Mouse (Mus musculus) adrenal gland, postnatal 10 days (tissue): ENCODE measurements around the gene Mn1. TPM values are rescaled to one million over a fixed set of nuclear protein-coding genes. Genes with fewer than 3 reads are reported as not detected.
A peak's percentile ranks its signal among the peaks of the same experiment; 100 is the strongest.

Source experiments
- DNase-seq: peaks from one replicate; pipeline ENCODE4 v3.0.0; 2021; ENCODE audit warnings: mixed read lengths
- total RNA-seq, 2 experiments: library from RNA; stranded (reverse); gene quantifications; 2 replicates each; pipeline ENCODE4 v1.2.3; 2021

Gene Mn1
- total RNA-seq, 2 experiments from 2014 or later: 6.4 to 8.5 TPM

GRCm38 (mm10) chr5:111432842-111433241 is 15.7 kb downstream of the Mn1 start:
- no peak for DNase-seq

- DNase-seq: no peak
Observed at GRCm38 (mm10) chr5:111434342-111434842, 17.2 kb downstream of the Mn1 start.

DNA sequence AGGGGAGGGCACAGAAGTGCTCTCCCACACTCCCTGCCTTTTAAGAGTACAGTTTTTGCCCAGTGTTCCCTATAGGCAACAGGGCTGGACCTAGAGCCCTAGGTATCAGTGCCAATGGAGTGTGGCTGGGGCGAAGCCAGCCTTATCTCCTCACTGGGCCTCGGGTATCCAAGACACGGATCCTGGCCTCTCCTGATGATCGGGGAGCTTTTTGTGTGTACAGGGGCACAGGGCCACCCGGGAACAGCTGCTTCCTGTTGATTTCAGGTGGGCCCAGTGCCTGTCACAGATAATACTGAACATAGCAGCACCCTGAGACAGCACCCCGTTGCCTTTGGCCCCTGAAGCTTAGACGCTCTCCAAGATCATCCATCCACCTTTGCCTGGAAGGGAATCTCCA is 19.1 kb downstream of the Mn1 start:
- no peak for DNase-seq

DNA sequence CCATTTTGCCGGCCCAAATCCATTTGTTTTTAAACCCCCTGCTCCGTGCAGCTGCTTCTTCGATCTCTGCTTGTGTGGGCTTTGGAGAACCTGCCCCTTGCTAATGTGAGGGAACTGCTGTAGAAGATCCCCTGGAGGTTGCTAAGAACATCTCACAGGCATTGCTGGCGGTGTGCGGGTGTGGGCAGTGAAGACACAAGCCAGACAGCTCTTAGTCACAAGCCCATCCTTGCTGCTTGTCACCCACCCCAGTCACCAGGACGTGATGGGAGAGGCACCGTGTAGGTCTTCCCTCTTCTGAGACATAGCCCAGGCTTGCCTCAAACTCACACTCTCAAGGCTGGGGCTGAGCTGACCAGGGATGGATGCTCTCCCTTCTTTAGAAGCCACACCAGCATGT is 20.0 kb downstream of the Mn1 start:
- DNase-seq: no peak

DNA sequence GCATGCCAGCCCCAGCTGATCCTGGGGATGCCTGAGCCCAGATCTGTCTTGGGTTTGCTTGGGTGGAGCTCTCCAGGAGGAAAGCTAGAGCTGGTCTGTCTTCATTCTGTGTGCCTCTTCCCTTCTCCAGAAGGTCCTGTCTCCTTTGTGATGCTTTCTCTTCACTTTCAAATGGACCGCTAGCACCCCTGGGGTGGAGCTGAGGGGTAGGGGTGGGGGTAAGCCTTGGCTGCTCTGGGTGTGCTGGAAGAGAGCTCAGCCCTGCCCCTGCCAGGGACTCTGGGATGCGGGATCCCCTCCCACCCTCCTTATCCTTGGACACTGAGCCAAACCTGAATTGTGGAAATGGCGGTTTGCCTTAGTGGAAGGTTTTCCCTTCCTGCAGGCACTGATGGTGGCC is 21.2 kb downstream of the Mn1 start:
- DNase-seq: no peak

- DNase-seq: no peak
Observed at GRCm38 (mm10) chr5:111438821-111439220, 21.7 kb downstream of the Mn1 start.

DNA sequence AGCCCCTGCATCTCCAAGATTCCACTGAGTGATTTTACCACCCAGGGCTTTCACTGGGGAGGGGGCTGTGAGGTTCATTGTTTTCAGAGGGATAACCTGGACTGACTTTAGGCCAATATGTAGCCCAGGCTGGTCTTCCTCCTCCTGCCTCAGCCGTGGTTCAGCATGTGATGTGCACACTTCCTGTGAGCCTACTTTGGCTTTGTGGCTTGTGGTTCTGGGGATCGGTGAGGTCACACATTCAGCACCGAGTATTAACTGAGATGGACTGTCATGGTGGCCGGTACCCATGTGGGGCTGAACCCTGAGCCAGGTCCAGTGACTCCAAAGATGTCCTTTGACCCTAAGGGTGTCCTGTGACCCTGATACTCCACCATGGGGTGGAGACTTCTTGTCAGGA is 23.1 kb downstream of the Mn1 start:
- no peak for DNase-seq

DNA sequence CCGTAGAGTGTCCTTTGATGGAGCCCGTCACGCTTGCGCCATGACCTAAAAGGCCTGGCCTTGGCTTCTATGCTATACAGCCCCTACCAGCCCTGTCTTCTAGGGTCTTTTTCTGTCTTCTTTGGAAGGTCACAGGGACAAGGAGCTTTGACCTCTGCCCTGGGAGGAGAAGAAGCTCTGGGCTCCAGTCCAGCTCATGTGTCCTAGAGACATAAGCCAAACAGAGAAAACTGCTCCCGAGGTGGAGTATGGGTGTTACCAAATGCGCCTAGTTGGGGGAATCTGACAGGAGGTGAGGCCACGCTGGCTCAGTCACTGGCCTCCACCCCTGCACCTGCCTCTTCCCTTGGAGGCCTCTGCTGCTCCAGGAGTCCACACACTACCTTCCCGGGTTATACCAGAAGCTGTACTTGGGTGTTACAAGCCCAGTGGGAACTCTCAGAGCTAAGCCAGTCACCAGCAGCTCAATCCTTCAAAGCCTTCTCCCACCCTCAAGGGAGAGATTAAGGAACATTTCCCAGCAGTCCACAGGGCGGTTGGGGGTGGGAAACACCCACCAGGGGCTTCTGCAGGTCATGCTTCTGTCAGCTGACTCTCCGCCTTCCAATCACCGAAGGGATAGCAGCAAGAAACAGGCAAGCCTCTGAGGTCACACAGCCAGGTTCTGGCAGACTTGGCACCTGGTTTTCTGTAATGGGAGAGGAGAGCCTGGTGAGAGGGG is 25.1 kb downstream of the Mn1 start:
- no peak for DNase-seq

DNA sequence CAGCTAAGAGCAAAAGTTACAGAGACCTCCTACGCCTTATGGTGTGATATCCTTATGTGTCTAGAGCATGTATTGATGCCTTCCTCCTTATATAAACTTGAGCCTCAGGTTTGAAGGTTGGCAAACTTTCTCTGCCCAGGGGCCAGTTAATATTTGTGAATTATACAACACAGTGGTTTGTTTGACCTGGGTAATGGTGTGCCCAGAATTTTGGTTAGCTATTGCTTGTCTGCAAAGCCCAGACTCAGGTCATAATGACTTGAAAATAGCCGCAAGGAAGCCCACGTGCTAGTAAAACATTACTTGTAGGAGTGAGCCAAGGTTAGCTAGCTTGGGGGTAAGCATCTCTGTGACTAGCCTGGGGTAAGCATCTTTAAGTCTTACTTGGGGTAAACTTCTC is 26.5 kb downstream of the Mn1 start:
- DNase-seq: no peak

DNA sequence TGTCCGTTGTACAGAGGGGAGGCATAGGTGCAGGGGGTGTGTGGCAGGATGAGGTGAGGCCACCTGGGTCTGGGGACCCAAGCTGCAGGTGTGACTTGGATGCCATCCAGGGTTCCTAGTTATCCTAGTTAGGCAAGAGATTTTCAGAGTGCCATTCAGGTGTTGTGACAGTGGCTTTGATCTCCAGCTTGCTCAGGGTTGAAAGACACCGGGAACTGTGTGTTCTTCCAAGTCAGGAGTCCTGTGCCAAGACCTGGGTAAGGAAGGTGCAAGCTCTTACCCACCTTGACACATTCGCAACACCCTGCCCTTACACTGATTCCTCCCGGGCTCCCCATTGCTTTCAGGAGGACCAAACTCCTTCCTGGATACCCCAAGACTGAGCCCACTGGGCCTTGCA is 27.2 kb downstream of the Mn1 start:
- DNase-seq: no peak

DNA sequence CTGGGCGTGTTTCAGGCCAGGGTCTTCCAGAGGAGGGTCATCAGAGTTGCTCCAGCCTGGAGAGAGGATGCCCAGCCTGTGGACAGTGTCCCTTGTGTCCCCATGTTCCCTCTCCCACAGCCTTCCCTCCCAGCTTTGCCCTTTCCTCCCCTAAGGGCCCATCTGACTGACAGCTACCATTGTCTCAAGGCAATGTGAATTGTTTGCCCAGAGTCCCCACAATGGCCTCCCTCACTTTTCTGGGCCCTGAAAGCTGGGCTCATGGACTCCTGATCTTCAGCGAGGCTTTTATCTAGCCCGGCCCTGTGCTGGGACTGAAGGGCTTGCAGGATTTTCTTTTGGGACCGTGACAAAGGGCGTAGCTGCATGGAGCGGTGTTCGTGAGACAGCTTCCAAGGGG is 29.5 kb downstream of the Mn1 start:
- DNase-seq: no peak

DNA sequence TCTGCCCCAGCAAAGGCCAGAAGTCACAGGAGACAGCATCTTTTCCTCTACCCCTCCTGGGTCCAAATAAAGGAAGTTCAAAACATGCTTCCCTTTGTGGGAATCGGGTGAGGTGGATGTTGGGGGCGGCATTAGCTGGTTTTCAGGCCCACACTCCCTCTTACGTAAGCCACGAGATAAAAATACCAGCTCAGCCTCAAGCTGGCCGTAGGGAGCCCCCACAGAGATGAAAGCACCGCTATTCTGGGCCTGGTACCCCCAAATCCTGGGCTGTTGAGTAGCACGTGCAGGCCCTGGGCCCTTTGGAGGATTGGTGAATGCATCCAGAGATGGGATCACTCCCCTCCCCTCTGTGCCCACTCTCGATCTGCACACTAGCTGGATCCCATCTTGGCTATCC is 32.5 kb downstream of the Mn1 start:
- no peak for DNase-seq

- DNase-seq: no peak
Observed at GRCm38 (mm10) chr5:111454240-111454639, 37.1 kb downstream of the Mn1 start.

- DNase-seq: no peak
Observed at GRCm38 (mm10) chr5:111454876-111455275, 37.7 kb downstream of the Mn1 start.

DNA sequence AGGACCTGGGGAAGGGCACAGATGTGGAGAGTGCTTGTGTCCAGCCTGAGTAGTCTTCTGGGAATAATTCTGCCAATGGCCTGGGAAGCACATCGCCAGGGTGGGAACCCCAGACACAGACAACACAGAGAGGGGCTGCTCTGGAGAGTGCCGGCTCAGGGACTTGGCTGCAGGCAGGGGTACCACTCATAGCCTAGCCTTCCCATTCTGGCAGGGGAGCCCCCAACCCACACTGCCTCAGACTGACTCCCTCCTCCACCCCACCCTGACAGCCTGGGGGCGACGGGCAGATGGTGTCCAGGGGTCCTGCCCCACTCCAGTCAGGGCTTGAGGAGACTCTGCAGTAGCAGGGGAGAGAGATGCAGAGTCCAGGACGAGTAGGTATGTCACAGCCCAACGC is 41.5 kb downstream of the Mn1 start:
- no peak for DNase-seq

- peak; percentile 52 for DNase-seq
Observed at GRCm38 (mm10) chr5:111465811-111466299, 48.7 kb downstream of the Mn1 start.

- DNase-seq: no peak
Observed at GRCm38 (mm10) chr5:111466429-111466828, 49.3 kb downstream of the Mn1 start.

DNA sequence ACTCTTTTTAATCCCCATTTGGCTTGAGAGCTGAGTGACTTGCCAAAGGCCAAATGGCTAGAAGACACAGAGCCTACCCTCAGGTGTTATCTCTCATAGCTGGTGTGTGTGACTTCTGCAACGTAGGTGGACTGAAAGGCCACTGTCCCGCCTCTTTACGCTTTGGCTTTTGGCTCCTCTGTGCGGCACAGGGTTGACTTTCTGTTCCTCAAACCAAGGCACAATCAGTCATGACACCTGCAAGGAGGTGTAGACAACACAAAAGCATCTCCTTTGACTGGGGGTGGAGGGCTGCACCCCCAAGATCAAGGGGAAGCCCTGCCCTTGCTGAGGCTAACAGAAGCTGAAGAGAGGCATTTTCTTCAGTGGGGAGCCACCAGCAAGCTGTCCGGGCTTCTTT is 50.5 kb downstream of the Mn1 start:
- DNase-seq: no peak

- no peak for DNase-seq
Observed at GRCm38 (mm10) chr5:111469195-111469882, 52.2 kb downstream of the Mn1 start.

DNA sequence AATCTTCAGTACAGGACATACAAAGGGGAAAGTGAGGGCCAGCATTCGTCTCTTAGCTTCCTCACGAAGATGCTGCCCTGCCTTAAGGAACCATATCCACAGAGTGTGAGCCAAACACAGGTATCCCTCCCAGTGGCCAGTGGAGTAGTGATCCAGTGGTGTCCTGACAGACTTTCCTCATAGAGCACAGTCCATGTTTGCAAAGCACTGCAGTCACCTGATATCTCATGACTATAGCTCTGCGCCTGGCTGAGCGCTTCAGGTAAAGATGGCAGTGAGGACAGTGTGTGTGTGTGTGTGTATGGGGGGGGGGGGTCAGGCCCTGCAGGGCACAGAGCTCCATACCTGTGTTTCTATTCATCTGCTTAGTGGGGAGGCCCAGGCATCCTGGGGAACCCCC is 53.7 kb downstream of the Mn1 start:
- DNase-seq: no peak

- DNase-seq: no peak
Observed at GRCm38 (mm10) chr5:111473425-111473824, 56.3 kb downstream of the Mn1 start.

- no peak for DNase-seq
Observed at GRCm38 (mm10) chr5:111475721-111476120, 58.6 kb downstream of the Mn1 start.

DNA sequence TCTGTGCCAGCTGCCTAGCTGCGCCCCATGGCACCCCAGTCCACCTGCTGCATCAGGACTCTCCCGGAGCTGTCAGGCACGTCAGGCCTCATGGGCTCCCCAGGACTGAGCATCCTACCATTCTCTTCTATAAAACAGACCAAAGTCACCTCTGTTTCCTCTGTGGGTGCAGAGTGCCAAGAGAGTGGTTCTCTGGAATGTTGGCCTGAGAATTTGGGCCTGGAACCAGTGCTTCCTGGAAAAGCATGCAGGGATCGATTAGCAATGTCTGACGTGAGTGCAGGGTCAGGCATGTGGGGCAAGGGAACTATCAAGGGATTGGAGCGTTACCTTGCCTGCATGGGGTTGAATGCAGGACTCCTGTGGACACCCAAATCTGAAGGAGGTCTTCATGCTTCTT is 59.0 kb downstream of the Mn1 start:
- DNase-seq: no peak

- DNase-seq: no peak
Observed at GRCm38 (mm10) chr5:111485907-111486306, 68.7 kb downstream of the Mn1 start.
